Mouse (Mus musculus) forebrain, embryonic 16.5 days (tissue): ENCODE results near the gene Trpc4ap. TPM values are rescaled to one million over a fixed set of nuclear protein-coding genes. Genes with fewer than 3 reads are reported as not detected.

Source experiments
- ATAC-seq: fragments of 200-750 bp; cut with Nextera tagmentation; 2 replicates; pipeline ENCODE4 v1.8.0; 2017; ENCODE audit warnings: mild to moderate bottlenecking, moderate library complexity
- H3K27ac ChIP-seq: fragments of 300-500 bp; sonication (generic); 2 replicates; pipeline ENCODE4 v1.5.1; 2014; ENCODE audit warnings: low read length, control low read depth
- H3K27me3 ChIP-seq: fragments of 300-500 bp; sonication (generic); replicated peaks from 2 replicates; pipeline ENCODE4 v1.6.1; 2014; ENCODE audit warnings: low read length; ENCODE audit not compliant: control insufficient read depth, insufficient read depth
- H3K36me3 ChIP-seq: fragments of 300-500 bp; sonication (generic); 2 replicates; pipeline ENCODE4 v1.6.1; 2014; ENCODE audit not compliant: control insufficient read depth, insufficient read depth
- H3K4me1 ChIP-seq: fragments of 300-500 bp; sonication (generic); replicated peaks from 2 replicates; pipeline ENCODE4 v1.6.1; 2014; ENCODE audit warnings: low read length; ENCODE audit not compliant: control insufficient read depth, insufficient read depth
- H3K4me2 ChIP-seq: fragments of 300-500 bp; sonication (generic); 2 replicates; pipeline ENCODE4 v1.6.1; 2014; ENCODE audit warnings: mild to moderate bottlenecking, low read length, control low read depth
- H3K4me3 ChIP-seq: fragments of 300-500 bp; sonication (generic); replicated peaks from 2 replicates; pipeline ENCODE4 v1.5.1; 2014; ENCODE audit warnings: mild to moderate bottlenecking, low read length, control low read depth
- H3K9ac ChIP-seq: fragments of 300-500 bp; sonication (generic); replicated peaks from 2 replicates; pipeline ENCODE4 v1.6.1; 2014; ENCODE audit warnings: low read depth, low read length, control low read depth
- H3K9me3 ChIP-seq: fragments of 300-500 bp; sonication (generic); 2 replicates; pipeline ENCODE4 v1.6.1; 2016; ENCODE audit warnings: low read length; ENCODE audit not compliant: control insufficient read depth
- WGBS: fragments of 180-500 bp; shearing (Covaris S2); extraction: QIAGEN DNeasy Blood & Tissue Kit; methylation state at CpG from one replicate; pipeline ENCODE4 v1.1.7; 2014; 5-methylcytosine and 5-hydroxymethylcytosine counted together
- polyA plus RNA-seq: library from polyadenylated mRNA; unstranded; fragments of >200 nt; fragmentation: Nextera tagmentation; extraction: Ambion mirVana; gene quantifications from 2 replicates; pipeline ENCODE4 v1.2.1, GENCODE M21; 2015

Trpc4ap gene
- polyA plus RNA-seq, 1 experiment from 2014 or later: 179 TPM

DNA sequence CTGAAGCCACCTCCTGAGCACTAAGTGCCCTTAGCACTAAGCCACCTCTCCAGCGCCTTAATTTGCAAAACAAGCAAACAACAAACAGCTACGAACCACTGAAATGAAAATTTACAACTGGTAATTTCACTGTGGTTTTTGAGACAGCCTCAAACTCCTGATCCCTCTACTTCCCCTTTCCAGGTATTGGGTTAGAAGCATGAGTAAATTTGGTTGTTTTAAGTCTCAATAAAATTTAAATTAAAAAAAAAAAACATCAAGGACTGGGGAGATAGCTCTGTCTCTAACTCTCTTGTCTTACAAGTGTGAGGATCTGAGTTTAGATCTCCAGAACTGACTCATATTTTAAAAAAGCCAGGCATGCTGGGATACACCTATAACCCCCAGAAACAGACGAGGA lies 9.0 kb downstream of the Trpc4ap start:
- ATAC-seq: no peak
- Histone ChIP-seq H3K36me3 (no peaks in the 10 kb centered on the region), H3K9ac (no peak overlapping the region), H3K4me3 (no peak overlapping the region), H3K4me2 (no peak overlapping the region), H3K9me3 (no peaks in the 10 kb centered on the region), H3K27me3 (no peaks in the 10 kb centered on the region), H3K27ac (no peak overlapping the region), H3K4me1 (no peaks in the 10 kb centered on the region)
- 73% methylated on average over 3 of the region's 3 CpGs for WGBS

DNA sequence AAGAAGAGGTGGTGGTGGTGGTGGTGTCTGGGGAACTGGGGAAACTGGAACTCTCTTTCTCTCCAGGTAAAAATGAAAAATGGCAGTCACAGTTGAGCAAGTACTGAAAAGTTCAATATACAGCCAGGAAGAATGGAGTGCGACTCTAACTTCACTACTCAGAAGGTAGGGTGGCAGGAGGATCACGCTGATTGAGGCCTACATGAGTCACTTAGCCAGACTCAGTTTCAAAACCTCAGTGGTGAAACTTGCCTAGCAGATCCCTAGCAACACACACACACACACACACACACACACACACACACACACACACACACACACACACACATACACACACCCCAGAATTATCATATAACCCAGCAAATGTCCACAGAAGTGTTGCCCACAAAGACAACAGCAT lies 10.3 kb downstream of the Trpc4ap start:
- Histone ChIP-seq H3K27me3 (no peaks in the 10 kb centered on the region), H3K36me3 (no peaks in the 10 kb centered on the region), H3K4me2 (no peak overlapping the region), H3K4me1 (no peaks in the 10 kb centered on the region), H3K4me3 (no peak overlapping the region), H3K9me3 (no peaks in the 10 kb centered on the region), H3K27ac (no peak overlapping the region), H3K9ac (no peak overlapping the region)
- 97% methylated on average over 2 of the region's 2 CpGs for WGBS
- ATAC-seq: no peak

DNA sequence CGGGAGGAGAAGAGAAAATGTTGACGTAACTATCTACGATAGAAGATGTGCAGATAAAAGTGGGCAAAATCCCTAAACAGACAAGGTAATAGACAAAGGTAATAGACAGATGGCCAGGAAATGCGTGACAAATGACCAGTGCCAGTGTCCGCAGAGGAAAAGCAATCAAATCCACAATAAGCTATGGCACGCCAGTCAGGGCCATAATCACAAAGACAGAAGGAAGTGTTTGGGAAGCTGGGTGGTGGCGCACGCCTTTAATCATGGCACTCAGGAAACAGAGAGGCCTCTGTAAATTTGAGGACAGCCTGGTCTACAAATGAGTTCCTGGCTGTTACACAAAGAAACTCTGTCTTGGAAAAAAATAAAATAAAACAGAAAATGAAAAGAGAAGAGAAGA lies 11.0 kb downstream of the Trpc4ap start:
- H3K4me3 ChIP-seq: no peak overlapping the region
- H3K27me3 ChIP-seq: no peaks in the 10 kb centered on the region
- no peaks in the 10 kb centered on the region for H3K9me3 ChIP-seq
- no peak overlapping the region for H3K27ac ChIP-seq
- H3K9ac ChIP-seq: no peak overlapping the region
- no peak for ATAC-seq
- WGBS: 82% methylated on average over 8 of the region's 8 CpGs
- H3K4me2 ChIP-seq: no peak overlapping the region
- H3K4me1 ChIP-seq: no peaks in the 10 kb centered on the region
- H3K36me3 ChIP-seq: no peaks in the 10 kb centered on the region

DNA sequence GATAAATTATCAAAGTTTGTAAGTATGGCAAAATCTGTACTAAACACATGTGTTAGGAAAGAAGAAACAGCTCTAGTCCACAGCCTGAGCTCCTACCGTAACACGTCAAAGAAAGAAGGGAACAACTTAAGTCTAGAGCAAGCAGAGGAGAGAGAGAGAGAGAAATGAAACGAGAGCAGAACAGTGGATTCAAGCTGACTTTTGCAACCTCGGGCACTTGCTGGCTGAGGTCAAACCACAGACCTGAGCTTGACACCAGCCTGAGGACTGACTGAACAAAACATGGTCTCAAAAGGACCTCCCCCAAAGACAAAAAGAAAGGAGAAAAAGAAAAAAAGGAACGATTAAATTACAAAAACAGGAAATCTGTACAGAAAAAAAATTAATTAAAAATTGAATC lies 11.6 kb downstream of the Trpc4ap start:
- WGBS: 73% methylated on average over 5 of the region's 5 CpGs
- H3K27ac ChIP-seq: no peak overlapping the region
- no peaks in the 10 kb centered on the region for H3K27me3 ChIP-seq
- no peak overlapping the region for H3K9ac ChIP-seq
- no peak overlapping the region for H3K4me3 ChIP-seq
- no peaks in the 10 kb centered on the region for H3K36me3 ChIP-seq
- H3K4me1 ChIP-seq: no peaks in the 10 kb centered on the region
- H3K9me3 ChIP-seq: no peaks in the 10 kb centered on the region
- ATAC-seq: no peak
- no peak overlapping the region for H3K4me2 ChIP-seq

DNA sequence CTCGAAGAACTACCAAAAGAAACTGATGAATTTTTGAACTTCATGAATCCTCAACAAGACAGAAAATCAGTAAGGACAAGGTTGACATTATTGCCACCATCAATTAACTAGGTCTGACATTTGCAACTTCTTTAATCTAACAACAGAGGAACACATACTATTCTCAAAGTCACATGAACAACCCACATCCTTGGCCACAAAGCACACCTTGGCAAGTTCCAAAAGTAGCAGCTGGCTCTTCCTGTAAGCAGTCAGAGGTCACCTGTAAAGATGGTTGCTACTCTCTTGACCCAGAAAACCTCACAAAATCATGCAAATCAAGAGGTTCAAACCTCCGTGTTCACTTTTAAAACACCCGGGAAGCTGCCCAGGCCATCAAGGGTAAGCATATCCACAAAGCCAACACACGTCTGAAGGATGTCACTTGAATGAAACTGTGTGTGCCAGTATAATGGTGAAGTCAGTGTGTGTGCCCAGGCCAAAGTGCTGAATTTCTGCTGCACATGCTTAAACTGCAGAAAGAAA lies 12.5 kb downstream of the Trpc4ap start:
- Histone ChIP-seq H3K4me2 (no peak overlapping the region), H3K36me3 (no peaks in the 10 kb centered on the region), H3K9ac (no peak overlapping the region), H3K4me3 (no peak overlapping the region), H3K27ac (no peak overlapping the region), H3K4me1 (peaks cover 2% of the 10 kb centered on the region; the same call in 1 of the 2 replicates), H3K27me3 (no peaks in the 10 kb centered on the region), H3K9me3 (no peaks in the 10 kb centered on the region)
- WGBS: 90% methylated on average over 4 of the region's 4 CpGs
- ATAC-seq: no peak

DNA sequence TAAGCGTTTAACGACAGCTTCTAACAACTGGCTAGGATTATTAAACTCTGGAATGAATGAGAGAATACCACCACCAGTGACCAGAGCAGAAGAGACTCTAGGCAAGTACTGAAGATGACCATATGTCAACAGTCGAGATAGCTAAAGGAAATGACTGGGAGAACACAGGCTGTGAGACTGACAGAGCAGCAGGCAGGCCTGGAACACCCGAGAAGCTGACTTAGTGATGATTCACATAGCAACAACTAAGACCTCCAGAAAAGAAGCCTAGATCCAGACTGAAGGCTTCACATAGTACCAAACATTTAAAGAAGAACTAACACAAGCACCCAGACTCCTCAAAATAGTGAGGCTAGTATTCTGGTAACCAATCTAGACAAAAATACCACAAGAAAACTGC lies 17.1 kb downstream of the Trpc4ap start:
- H3K9me3 ChIP-seq: no peaks in the 10 kb centered on the region
- H3K27ac ChIP-seq: no peak overlapping the region
- H3K4me3 ChIP-seq: no peak overlapping the region
- 84% methylated on average over 4 of the region's 4 CpGs for WGBS
- no peak overlapping the region for H3K9ac ChIP-seq
- H3K36me3 ChIP-seq: peaks cover 4% of the 10 kb centered on the region; the same call in 1 of the 2 replicates
- no peak overlapping the region for H3K4me2 ChIP-seq
- peaks cover 2% of the 10 kb centered on the region; the same call in 1 of the 2 replicates for H3K4me1 ChIP-seq
- H3K27me3 ChIP-seq: no peaks in the 10 kb centered on the region
- ATAC-seq: no peak

DNA sequence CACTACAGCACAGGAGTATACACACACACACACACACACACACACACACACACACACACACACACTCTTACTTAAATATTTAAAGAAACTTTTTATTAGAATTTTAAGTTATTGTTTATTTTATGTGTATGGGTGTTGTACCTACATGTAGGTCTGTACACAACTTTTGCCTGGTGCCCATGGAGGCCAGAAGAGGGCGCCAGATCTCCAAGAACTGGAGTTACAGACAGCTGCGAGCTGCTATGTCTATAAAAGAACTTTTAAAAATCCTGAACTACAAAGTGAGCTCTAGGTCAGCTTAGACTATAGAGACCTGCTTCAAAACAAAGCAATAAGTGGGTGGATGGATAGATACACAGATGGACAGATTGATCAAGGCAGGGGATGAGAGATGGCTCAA lies 18.6 kb downstream of the Trpc4ap start:
- ATAC-seq: no peak
- no peaks in the 10 kb centered on the region for H3K27me3 ChIP-seq
- no peak overlapping the region for H3K9ac ChIP-seq
- H3K9me3 ChIP-seq: no peaks in the 10 kb centered on the region
- H3K27ac ChIP-seq: no peak overlapping the region
- peaks cover 4% of the 10 kb centered on the region; the same call in 1 of the 2 replicates for H3K36me3 ChIP-seq
- peaks cover 2% of the 10 kb centered on the region; the same call in 1 of the 2 replicates for H3K4me1 ChIP-seq
- no peak overlapping the region for H3K4me2 ChIP-seq
- 23% methylated on average over 2 of the region's 2 CpGs for WGBS
- no peak overlapping the region for H3K4me3 ChIP-seq

DNA sequence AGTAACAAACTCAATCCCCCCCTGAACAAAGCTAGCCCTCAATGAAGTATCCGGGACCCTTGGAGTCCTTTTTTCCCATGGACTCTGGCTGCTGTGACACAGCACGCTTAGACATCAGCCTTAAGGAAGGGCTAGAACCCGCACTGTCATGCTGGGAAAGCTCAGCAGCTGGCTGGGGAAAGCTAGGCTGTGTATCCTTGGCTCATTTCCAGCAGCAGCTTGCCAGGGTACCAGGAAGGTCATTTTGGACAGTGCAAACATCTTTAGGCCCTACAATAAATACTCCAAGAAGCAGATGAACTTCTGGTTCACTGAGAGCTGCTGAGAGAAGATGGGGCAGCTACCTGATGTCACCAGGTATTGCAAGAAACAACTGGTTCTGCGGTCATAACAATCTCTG lies 20.9 kb downstream of the Trpc4ap start:
- WGBS: 83% methylated on average over 4 of the region's 4 CpGs
- Histone ChIP-seq H3K4me2 (no peak overlapping the region), H3K27me3 (no peaks in the 10 kb centered on the region), H3K9me3 (no peaks in the 10 kb centered on the region), H3K36me3 (peaks cover 9% of the 10 kb centered on the region), H3K9ac (no peak overlapping the region), H3K4me1 (peaks cover 2% of the 10 kb centered on the region; the same call in 1 of the 2 replicates), H3K4me3 (no peak overlapping the region), H3K27ac (no peak overlapping the region)
- ATAC-seq: no peak

DNA sequence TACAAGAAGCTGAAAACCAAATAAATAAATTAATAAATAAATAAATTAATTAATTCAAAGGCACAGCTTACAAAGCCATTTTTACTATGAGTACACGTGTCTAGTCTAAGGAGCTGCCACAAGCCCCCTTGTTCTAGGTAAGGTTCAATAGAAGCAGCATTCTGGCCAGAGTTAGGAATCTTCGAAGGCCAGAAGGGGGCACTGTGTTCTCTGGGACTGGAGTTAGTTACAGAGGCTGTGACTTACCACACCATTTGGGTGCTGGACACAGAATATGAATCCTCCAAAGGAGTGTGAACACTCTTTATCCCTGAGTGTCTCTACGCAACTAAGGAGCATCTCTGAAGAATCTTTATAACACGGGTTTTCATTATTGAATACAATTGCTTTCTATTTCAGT lies 23.7 kb downstream of the Trpc4ap start:
- peaks cover 17% of the 10 kb centered on the region for H3K36me3 ChIP-seq

DNA sequence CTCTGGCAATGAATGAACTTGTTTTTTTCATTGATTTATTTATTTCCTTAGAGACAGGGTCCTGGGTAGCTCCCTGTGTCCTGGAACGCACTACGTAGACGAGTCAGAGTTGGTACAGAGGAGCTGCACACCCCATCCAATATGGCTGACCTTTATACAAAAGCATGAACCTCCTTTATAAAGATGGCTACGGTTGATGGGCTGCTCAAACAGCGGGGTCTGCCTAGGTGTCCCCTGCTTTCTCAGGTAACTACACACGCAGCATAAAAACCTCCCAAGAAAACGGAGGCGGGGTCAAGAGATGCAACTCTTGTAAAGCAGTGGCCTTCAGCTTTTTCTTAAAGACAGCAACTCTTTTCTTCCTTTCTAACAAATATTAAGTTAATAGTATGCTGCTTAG lies 24.3 kb downstream of the Trpc4ap start:
- Histone ChIP-seq H3K9ac (no peak overlapping the region), H3K4me3 (no peak overlapping the region), H3K27me3 (no peaks in the 10 kb centered on the region), H3K36me3 (peaks cover 17% of the 10 kb centered on the region), H3K27ac (no peak overlapping the region), H3K9me3 (no peaks in the 10 kb centered on the region), H3K4me1 (no peaks in the 10 kb centered on the region), H3K4me2 (no peak overlapping the region)
- WGBS: 94% methylated on average over 8 of the region's 8 CpGs
- ATAC-seq: no peak

More for the DNA sequence above, 23.7 kb downstream of the Trpc4ap start:
- Histone ChIP-seq H3K9me3 (no peaks in the 10 kb centered on the region), H3K27me3 (no peaks in the 10 kb centered on the region), H3K4me3 (no peak overlapping the region), H3K27ac (no peak overlapping the region), H3K4me2 (no peak overlapping the region), H3K4me1 (no peaks in the 10 kb centered on the region), H3K9ac (no peak overlapping the region)
- no peak for ATAC-seq
- WGBS: 77% methylated on average over 4 of the region's 4 CpGs
